Mouse (Mus musculus) liver, embryonic 14.5 days (tissue): ENCODE data around the gene Nr4a2.

Experiments
- CTCF ChIP-seq: IDR thresholded peaks from 2 replicates; pipeline ENCODE4 v1.5.1; 2016; ENCODE audit warnings: antibody characterized with exemption, low read depth, control low read depth
- EP300 ChIP-seq: IDR thresholded peaks from 2 replicates; pipeline ENCODE4 v1.6.1; 2016; ENCODE audit warnings: antibody characterized with exemption, low read depth

DNA sequence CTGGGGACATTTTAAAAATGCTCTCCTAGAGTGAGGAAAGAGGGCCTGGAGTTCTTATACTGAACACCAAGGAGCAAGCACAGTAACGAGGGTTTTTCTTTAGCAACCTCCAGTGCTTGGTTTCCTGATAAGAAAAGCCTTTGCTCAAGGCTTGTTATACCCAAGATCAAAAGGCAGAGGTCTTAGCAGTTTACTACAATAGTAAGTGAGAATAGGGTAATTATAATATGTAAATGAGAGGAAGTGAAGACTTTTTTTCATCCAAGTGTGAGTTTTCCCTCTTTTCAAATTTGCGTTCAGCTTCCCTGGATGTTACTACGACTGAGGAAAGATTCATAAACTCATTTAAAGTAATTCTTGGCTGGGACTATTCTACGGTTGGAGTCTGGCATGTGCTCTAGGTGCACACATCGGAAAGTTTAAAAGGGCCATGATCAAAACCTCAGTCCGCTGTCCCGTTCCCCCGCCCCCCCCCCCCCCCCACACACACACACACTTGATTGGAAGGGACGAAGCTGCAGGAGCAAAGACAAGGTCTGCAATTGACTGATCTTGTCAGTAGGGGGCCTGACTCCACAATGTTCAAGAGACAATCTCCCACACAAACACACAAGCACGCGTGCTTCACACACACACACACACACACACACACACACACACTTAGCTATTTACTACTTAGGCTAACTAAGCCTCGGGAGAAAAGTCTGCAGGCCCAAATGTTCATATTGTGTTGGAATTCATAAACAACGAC, 6.4 kb downstream of the Nr4a2 start:
- TF ChIP-seq CTCF (peak; percentile 69), EP300 (no peak)
